Mouse (Mus musculus) intestine, postnatal 0 days (tissue): Measurements from ENCODE around the gene Ccdc24. TPM values are rescaled to one million over a fixed set of nuclear protein-coding genes. Genes with fewer than 3 reads are reported as not detected.

Experiments used
- ATAC-seq: fragments of 200-750 bp; cut with Nextera tagmentation; 2 replicates; pipeline ENCODE4 v1.8.0; 2017; ENCODE audit warnings: mild to moderate bottlenecking, moderate TSS enrichment, moderate library complexity
- H3K27ac ChIP-seq: fragments of 300-500 bp; sonication (generic); 2 replicates; pipeline ENCODE4 v1.5.1; 2014; ENCODE audit warnings: mild to moderate bottlenecking, low read depth, low read length, moderate library complexity
- H3K27me3 ChIP-seq: fragments of 300-500 bp; sonication (generic); replicated peaks from 2 replicates; pipeline ENCODE4 v1.6.1; 2014; ENCODE audit warnings: low read length, mixed read lengths; ENCODE audit not compliant: control insufficient read depth, insufficient read depth
- H3K36me3 ChIP-seq: fragments of 300-500 bp; sonication (generic); 2 replicates; pipeline ENCODE4 v1.6.1; 2014; ENCODE audit warnings: mild to moderate bottlenecking, moderate library complexity; ENCODE audit not compliant: control insufficient read depth, insufficient read depth
- H3K4me1 ChIP-seq: fragments of 300-500 bp; sonication (generic); replicated peaks from 2 replicates; pipeline ENCODE4 v1.6.1; 2014; ENCODE audit warnings: antibody characterized with exemption, low read length, mixed read lengths; ENCODE audit not compliant: control insufficient read depth, insufficient read depth
- H3K4me2 ChIP-seq: fragments of 300-500 bp; sonication (generic); replicated peaks from 2 replicates; pipeline ENCODE4 v1.6.1; 2014; ENCODE audit warnings: low read depth, mild to moderate bottlenecking, moderate library complexity
- H3K4me3 ChIP-seq: fragments of 300-500 bp; sonication (generic); 2 replicates; pipeline ENCODE4 v1.5.1; 2014; ENCODE audit warnings: low read depth, low read length
- H3K9ac ChIP-seq: fragments of 300-500 bp; sonication (generic); 2 replicates; pipeline ENCODE4 v1.6.1; 2014; ENCODE audit warnings: mild to moderate bottlenecking, low read depth, low read length
- H3K9me3 ChIP-seq: fragments of 300-500 bp; sonication (generic); 2 replicates; pipeline ENCODE4 v1.6.1; 2016; ENCODE audit warnings: mixed run types; ENCODE audit not compliant: control insufficient read depth
- CTCF ChIP-seq: sonication (generic); IDR thresholded peaks from 2 replicates; pipeline ENCODE4 v1.5.1; 2016; ENCODE audit warnings: low read depth, mild to moderate bottlenecking, control low read depth, antibody characterized with exemption, moderate library complexity
- WGBS: fragments of 180-500 bp; shearing (Covaris S2); extraction: QIAGEN DNeasy Blood & Tissue Kit; methylation state at CpG from one replicate; pipeline ENCODE4 v1.1.7; 2014; 5-methylcytosine and 5-hydroxymethylcytosine counted together
- polyA plus RNA-seq: library from polyadenylated mRNA; unstranded; fragments of >200 nt; fragmentation: Nextera tagmentation; extraction: Ambion mirVana; gene quantifications from 2 replicates; pipeline ENCODE4 v1.2.1, GENCODE M21; 2015

Gene Ccdc24
- polyA plus RNA-seq, 1 experiment from 2014 or later: 0.64 TPM

- peaks cover 16% of the 10 kb centered on the region; the same call in 1 of the 2 replicates for H3K36me3 ChIP-seq
- no peak overlapping the region for H3K27ac ChIP-seq
- peak overlapping the region; percentile 79 for H3K4me3 ChIP-seq
- peaks cover 11% of the 10 kb centered on the region for H3K4me1 ChIP-seq
- H3K9ac ChIP-seq: peak overlapping the region; percentile 59; the same call in 1 of the 2 replicates
- H3K27me3 ChIP-seq: no peaks in the 10 kb centered on the region
- WGBS: 5% methylated on average over 19 of the region's 19 CpGs
- no peaks in the 10 kb centered on the region for H3K9me3 ChIP-seq
- ATAC-seq: no peak
- no peak for TF ChIP-seq CTCF
- H3K4me2 ChIP-seq: peak overlapping the region; percentile 98
Measured at GRCm38 (mm10) chr4:117915489-117916105, 43.2 kb upstream of the Ccdc24 start.

- Histone ChIP-seq H3K9ac (peak within 1 kb of the TSS; percentile 59), H3K4me2 (peak within 1 kb of the TSS; percentile 98), H3K27me3 (no peaks in the 10 kb centered on the region), H3K36me3 (peaks cover 20% of the 10 kb centered on the region; the same call in 1 of the 2 replicates), H3K4me3 (peak within 1 kb of the TSS; percentile 79), H3K9me3 (no peaks in the 10 kb centered on the region), H3K4me1 (peaks cover 11% of the 10 kb centered on the region), H3K27ac (peak within 1 kb of the TSS; percentile 31; the same call in 1 of the 2 replicates)
- under 1% methylated on average over 60 of the region's 61 CpGs for WGBS
- peak; percentile 56 for TF ChIP-seq CTCF
- peak; percentile 91 for ATAC-seq
Measured at GRCm38 (mm10) chr4:117914591-117915442, 42.5 kb upstream of the Ccdc24 start, which contains the start of gene Ipo13. TSS of gene Ipo13 (minus strand) at chr4:117914999.

GRCm38 (mm10) chr4:117914031-117914430 is 41.7 kb upstream of the Ccdc24 start:
- TF ChIP-seq CTCF: no peak
- Histone ChIP-seq H3K4me1 (peaks cover 11% of the 10 kb centered on the region), H3K27ac (no peak overlapping the region), H3K27me3 (no peaks in the 10 kb centered on the region), H3K9me3 (no peaks in the 10 kb centered on the region), H3K4me2 (peak overlapping the region; percentile 98), H3K36me3 (peaks cover 22% of the 10 kb centered on the region; the same call in 1 of the 2 replicates), H3K9ac (peak overlapping the region; percentile 59), H3K4me3 (peak overlapping the region; percentile 79)
- 19% methylated on average over 8 of the region's 8 CpGs for WGBS
- ATAC-seq: no peak

GRCm38 (mm10) chr4:117913421-117913820 is 41.1 kb upstream of the Ccdc24 start:
- no peak for ATAC-seq
- H3K4me3 ChIP-seq: no peak overlapping the region
- H3K27ac ChIP-seq: no peak overlapping the region
- WGBS: 61% methylated on average over 3 of the region's 3 CpGs
- peaks cover 22% of the 10 kb centered on the region; the same call in 1 of the 2 replicates for H3K36me3 ChIP-seq
- no peak for TF ChIP-seq CTCF
- peak overlapping the region; percentile 98 for H3K4me2 ChIP-seq
- no peaks in the 10 kb centered on the region for H3K27me3 ChIP-seq
- peaks cover 11% of the 10 kb centered on the region for H3K4me1 ChIP-seq
- no peak overlapping the region for H3K9ac ChIP-seq
- H3K9me3 ChIP-seq: no peaks in the 10 kb centered on the region

GRCm38 (mm10) chr4:117912685-117913273 is 40.4 kb upstream of the Ccdc24 start:
- Histone ChIP-seq H3K4me2 (0 out of 2 replicates have a peak overlapping the region, but pooled peaks have one; percentile 13), H3K4me1 (peaks cover 11% of the 10 kb centered on the region), H3K4me3 (no peak overlapping the region), H3K9me3 (no peaks in the 10 kb centered on the region), H3K27ac (no peak overlapping the region), H3K9ac (no peak overlapping the region), H3K27me3 (no peaks in the 10 kb centered on the region), H3K36me3 (peaks cover 22% of the 10 kb centered on the region; the same call in 1 of the 2 replicates)
- no peak for ATAC-seq
- TF ChIP-seq CTCF: no peak
- 65% methylated on average over 7 of the region's 7 CpGs for WGBS

GRCm38 (mm10) chr4:117912131-117912561 is 39.8 kb upstream of the Ccdc24 start:
- no peak overlapping the region for H3K9ac ChIP-seq
- peaks cover 22% of the 10 kb centered on the region; the same call in 1 of the 2 replicates for H3K36me3 ChIP-seq
- H3K9me3 ChIP-seq: no peaks in the 10 kb centered on the region
- no peak overlapping the region for H3K27ac ChIP-seq
- H3K27me3 ChIP-seq: no peaks in the 10 kb centered on the region
- no peak for ATAC-seq
- peaks cover 11% of the 10 kb centered on the region for H3K4me1 ChIP-seq
- 95% methylated on average over 13 of the region's 13 CpGs for WGBS
- TF ChIP-seq CTCF: no peak
- no peak overlapping the region for H3K4me3 ChIP-seq
- no peak overlapping the region for H3K4me2 ChIP-seq
